ENCODE assay signal across 8 mouse cellular contexts in the genomic region with DNA sequence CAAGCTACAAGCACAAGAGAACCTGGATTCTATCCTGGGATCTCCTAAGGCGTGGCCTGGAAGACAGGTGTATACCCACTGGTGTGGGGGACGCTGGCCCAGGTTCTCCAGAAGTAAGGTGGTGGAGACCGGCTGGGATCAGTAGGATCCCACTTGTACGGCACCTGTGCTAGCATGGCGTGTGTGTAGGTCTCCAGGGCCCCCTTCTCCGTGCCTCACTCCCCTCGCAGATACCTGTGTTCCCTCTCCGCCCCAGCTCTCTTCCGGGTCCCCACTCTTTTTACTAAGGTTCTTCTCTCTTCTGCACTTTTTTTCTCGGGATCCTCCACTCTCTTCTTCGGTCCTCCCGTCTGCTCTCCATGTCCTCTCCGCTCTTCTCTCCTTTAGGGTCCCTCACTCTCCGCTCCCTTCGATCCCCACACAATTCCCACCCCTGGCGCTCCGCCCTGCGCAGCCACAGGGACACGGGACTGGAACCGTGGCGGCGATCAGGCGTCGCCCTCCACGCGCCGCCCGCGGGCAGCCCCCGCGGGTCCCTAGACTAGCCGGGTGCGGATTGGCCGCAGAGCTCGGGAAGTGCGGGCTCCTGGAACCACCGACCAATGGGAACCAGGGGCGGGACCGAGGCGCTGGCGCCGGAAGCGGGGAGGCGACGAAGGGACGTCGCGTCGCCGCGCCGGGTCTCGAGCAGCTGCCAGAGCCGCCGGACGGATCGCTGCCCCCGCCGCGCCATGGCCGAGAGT. TPM values are rescaled to one million over a fixed set of nuclear protein-coding genes. Genes with fewer than 3 reads are reported as not detected.
DNase-seq lines count a peak whose midpoint lies in the region; ATAC-seq and TF ChIP-seq lines count a peak whose summit lies in the region.

A gene (plus strand): TSS at position 627 of the 743 bp plus-strand sequence.

- peak within 1 kb of the TSS; percentile 69 for H3K27ac ChIP-seq in lung, embryonic 14.5 days (ENCODE audit: low read depth)

- no peaks in the 10 kb centered on the region for H3K27me3 ChIP-seq in lung, embryonic 14.5 days (ENCODE audit: insufficient read depth, low read length)

- peak; percentile 93 for DNase-seq in MN1 (ENCODE audit: low spot score)
- DNase-seq in cerebellum, adult 9-10 months: peak; percentile 92
- DNase-seq in layer of hippocampus, adult 8-10 months (ENCODE audit: low spot score in 2 of 2): peak; percentile 93
- DNase-seq in lung, embryonic 14.5 days: peak; percentile 97
- peak; percentile 95 for DNase-seq in testis, postnatal 14 days (ENCODE audit: low spot score)

- peaks cover 27% of the 10 kb centered on the region for H3K36me3 ChIP-seq in lung, embryonic 14.5 days (ENCODE audit: insufficient read depth)

- peak within 1 kb of the TSS; percentile 93 for H3K4me3 ChIP-seq in lung, embryonic 14.5 days (ENCODE audit: low read depth, low read length)

- TF ChIP-seq CTCF in lung, embryonic 14.5 days (IDR thresholded peaks at IDR 0.05; ENCODE audit: low read depth): no peak

- H3K9me3 ChIP-seq in lung, embryonic 14.5 days (ENCODE audit: low read depth, low read length): no peaks in the 10 kb centered on the region

- H3K4me1 ChIP-seq in lung, embryonic 14.5 days (ENCODE audit: insufficient read depth): peaks cover 11% of the 10 kb centered on the region

- ATAC-seq in frontal cortex, adult (ENCODE audit: low TSS enrichment): peak; percentile 99
- peak; percentile 96 to 98 for ATAC-seq in hematopoietic stem cell, adult 5-6 weeks (replicated peaks in 1 of 2; ENCODE audit: insufficient read depth in 1 of 2, low FRiP score in 2 of 2, low TSS enrichment in 1 of 2, low read depth in 1 of 2, poor library complexity in 2 of 2, severe bottlenecking in 2 of 2)
- peak; percentile 98 for ATAC-seq in lung, embryonic 14.5 days (ENCODE audit: insufficient read depth)
- peak; percentile 93 for ATAC-seq in neutrophil, adult 5-6 weeks (ENCODE audit: extremely low read depth, insufficient number of reproducible peaks, low FRiP score, poor library complexity, severe bottlenecking)

- under 1% methylated on average over 61 of the region's 61 CpGs for WGBS in lung, embryonic 14.5 days

- peak within 1 kb of the TSS; percentile 84 for H3K9ac ChIP-seq in lung, embryonic 14.5 days

- peak within 1 kb of the TSS; percentile 93 for H3K4me2 ChIP-seq in lung, embryonic 14.5 days

RNA-seq across cellular contexts. Expression of the gene that starts here (rescaled TPM):
- 68.7 and 71.1 TPM in 2 replicates for total RNA-seq in hematopoietic stem cell, adult 5-6 weeks (2017)
- total RNA-seq in layer of hippocampus, adult 8-10 months (2022): 100 to 1,000 TPM; 124 to 203 (median 161) TPM
- polyA plus RNA-seq in lung, embryonic 14.5 days (2014; fragmentation: Nextera tagmentation; extraction: Ambion mirVana): 282 and 295 TPM in 2 replicates
- 66.3 and 85.4 TPM in 2 replicates for total RNA-seq in neutrophil, adult 5-6 weeks (2017)

Comparison
In these comparisons a context has a peak if more than half of its experiments do, and no peak if none do; other contexts are left out.
1. Peak in every context shown above with its lines: DNase-seq, ATAC-seq, H3K4me3 ChIP-seq and H3K27ac ChIP-seq.